ENCODE assay signal across 11 mouse cellular contexts in genomic region chr8:27481228-27481627, GRCm38 (mm10). TPM values are rescaled to one million over a fixed set of nuclear protein-coding genes. Genes with fewer than 3 reads are reported as not detected.
DNase-seq lines count a peak whose midpoint lies in the region; ATAC-seq and TF ChIP-seq lines count a peak whose summit lies in the region.
"Had no signal": no experiment of that assay in that cellular context is flagged by ENCODE, and none has a peak within 500 bp of the region (broad histone marks: within the 10 kb centered on the region; RNA-seq: fewer than 3 reads in every experiment).

No protein-coding gene starts in this region.

- WGBS in heart, postnatal 0 days: 33% methylated on average over 2 of the region's 2 CpGs
- WGBS in liver, adult 2 months: 15% methylated on average over 2 of the region's 2 CpGs

- peak; percentile 50 for TF ChIP-seq CTCF in heart, postnatal 0 days (IDR thresholded peaks at IDR 0.05; ENCODE audit: low read depth)
- peak; percentile 18; the same call in 1 of the 2 replicates for TF ChIP-seq CTCF in liver, adult 2 months (IDR thresholded peaks at IDR 0.05; ENCODE audit: low read depth, low read length)

- no peaks in the 10 kb centered on the region for H3K79me2 ChIP-seq in liver, adult 2 months (ENCODE audit: control insufficient read depth, insufficient read depth, low read length)

- no peaks in the 10 kb centered on the region for H3K27me3 ChIP-seq in heart, postnatal 0 days (ENCODE audit: control insufficient read depth, insufficient read depth, low read length)
- no peaks in the 10 kb centered on the region for H3K27me3 ChIP-seq in liver, adult 2 months (ENCODE audit: control insufficient read depth, insufficient read depth, low read length)
- H3K27me3 ChIP-seq: liver, embryonic 13.5 days; midbrain, embryonic 15.5 days had no signal

- H3K4me3 ChIP-seq in heart, postnatal 0 days (ENCODE audit: low read depth, low read length): no peak overlapping the region
- H3K4me3 ChIP-seq in liver, adult 2 months (ENCODE audit: insufficient read depth, low read depth, low read length): no peak overlapping the region
- H3K4me3 ChIP-seq: liver, embryonic 13.5 days; midbrain, embryonic 15.5 days had no signal

- H3K4me2 ChIP-seq in heart, postnatal 0 days (ENCODE audit: low read depth, low read length): no peak overlapping the region
- H3K4me2 ChIP-seq: liver, embryonic 13.5 days; midbrain, embryonic 15.5 days had no signal

- H3K27ac ChIP-seq in heart, postnatal 0 days (ENCODE audit: low read depth): no peak overlapping the region
- no peak overlapping the region for H3K27ac ChIP-seq in liver, adult 2 months (replicated peaks; ENCODE audit: insufficient read depth, low read depth, low read length)
- H3K27ac ChIP-seq: liver, embryonic 13.5 days; midbrain, embryonic 15.5 days had no signal

- H3K9ac ChIP-seq in heart, postnatal 0 days (replicated peaks; ENCODE audit: low read depth, low read length): no peak overlapping the region
- H3K9ac ChIP-seq in liver, adult 2 months (ENCODE audit: low read depth, low read length): no peak overlapping the region
- H3K9ac ChIP-seq: liver, embryonic 13.5 days; midbrain, embryonic 15.5 days had no signal

- peak; percentile 12 for DNase-seq in heart, postnatal 0 days (ENCODE audit: low spot score)
- DNase-seq in heart, postnatal 36 days: no peak
- DNase-seq in liver, adult 2 months (ENCODE audit: extremely low read depth, low read depth, low spot score): peak; percentile 4
- DNase-seq in liver: no peak
- peak; percentile 1 for DNase-seq in Muller cell, postnatal 12 days (ENCODE audit: inconsistent ontology term)
- DNase-seq in gastrocnemius, postnatal 4 days (ENCODE audit: low spot score in 2 of 2): no peak
- no peak for DNase-seq in thymus, postnatal 14 days
- DNase-seq: liver, embryonic 13.5 days; thymus, postnatal 4 days had no signal

- H3K36me3 ChIP-seq in heart, postnatal 0 days (replicated peaks; ENCODE audit: control insufficient read depth, insufficient read depth, low read length): no peaks in the 10 kb centered on the region
- no peaks in the 10 kb centered on the region for H3K36me3 ChIP-seq in liver, adult 2 months (ENCODE audit: control insufficient read depth, insufficient read depth, low read length)
- H3K36me3 ChIP-seq: liver, embryonic 13.5 days; midbrain, embryonic 15.5 days had no signal

- ATAC-seq in heart, postnatal 0 days (ENCODE audit: insufficient read depth, low read depth): no peak
- ATAC-seq in hematopoietic stem cell, adult 5-6 weeks (replicated peaks in 1 of 2; ENCODE audit: insufficient read depth in 1 of 2, low FRiP score in 2 of 2, low TSS enrichment in 1 of 2, low read depth in 1 of 2, poor library complexity in 2 of 2, severe bottlenecking in 2 of 2): peak; percentile 53 to 67; a peak in 2 of 4 replicates
- ATAC-seq: midbrain, embryonic 15.5 days had no signal

- no peak for TF ChIP-seq EP300 in heart, postnatal 0 days (IDR thresholded peaks at IDR 0.05; ENCODE audit: low read depth)

- TF ChIP-seq POLR2A in liver, adult 2 months (IDR thresholded peaks at IDR 0.05; ENCODE audit: extremely low read depth, insufficient read depth, low read length): no peak

- H3K9me3 ChIP-seq in heart, postnatal 0 days (replicated peaks; ENCODE audit: control insufficient read depth, low read length): no peaks in the 10 kb centered on the region
- H3K9me3 ChIP-seq: liver, embryonic 13.5 days; midbrain, embryonic 15.5 days had no signal

- intact Hi-C loops in heart, postnatal 36 days (cut with DNase I): no loop called here

- no peaks in the 10 kb centered on the region for H3K4me1 ChIP-seq in heart, postnatal 0 days (ENCODE audit: control insufficient read depth, insufficient read depth)
- H3K4me1 ChIP-seq in liver, adult 2 months (ENCODE audit: control insufficient read depth, insufficient read depth, low read length): no peaks in the 10 kb centered on the region
- H3K4me1 ChIP-seq: liver, embryonic 13.5 days; midbrain, embryonic 15.5 days had no signal

RNA-seq across cellular contexts. Expression of gene Poteg, which starts 33.8 kb away (rescaled TPM):
- not detected in 2 replicates for total RNA-seq in heart, postnatal 0 days (2014; rRNA removed; ENCODE audit: low replicate concordance)
- polyA plus RNA-seq in heart, postnatal 0 days (2015; fragmentation: Nextera tagmentation; extraction: Ambion mirVana): not detected in 2 replicates
- not detected for total RNA-seq in heart, postnatal 36 days (2021)
- not detected in 2 replicates for total RNA-seq in liver, adult 2 months (2014; rRNA removed)
- not detected in 2 replicates for polyA plus RNA-seq in liver, adult 2 months (2012; rRNA removed)
- total RNA-seq in hematopoietic stem cell, adult 5-6 weeks (2017): not detected in 2 replicates
- not detected for total RNA-seq in gastrocnemius, postnatal 4 days (2021)
- polyA plus RNA-seq: liver, embryonic 13.5 days; midbrain, embryonic 15.5 days had no signal

RNA-seq across cellular contexts. Expression of gene Gm45861, which starts 34.3 kb away (rescaled TPM):
- not detected in 2 replicates for total RNA-seq in heart, postnatal 0 days (2014; rRNA removed; ENCODE audit: low replicate concordance)
- polyA plus RNA-seq in heart, postnatal 0 days (2015; fragmentation: Nextera tagmentation; extraction: Ambion mirVana): not detected in 2 replicates
- not detected for total RNA-seq in heart, postnatal 36 days (2021)
- not detected in 2 replicates for total RNA-seq in liver, adult 2 months (2014; rRNA removed)
- not detected in 2 replicates for polyA plus RNA-seq in liver, adult 2 months (2012; rRNA removed)
- not detected in 2 replicates for total RNA-seq in hematopoietic stem cell, adult 5-6 weeks (2017)
- total RNA-seq in gastrocnemius, postnatal 4 days (2021): not detected
- polyA plus RNA-seq: liver, embryonic 13.5 days; midbrain, embryonic 15.5 days had no signal

Comparison
In these comparisons a context has a peak if more than half of its experiments do, and no peak if none do; other contexts are left out.
1. DNase-seq: peak in heart, postnatal 0 days (single experiment), liver, adult 2 months (single experiment) and Muller cell, postnatal 12 days (single experiment); none in heart, postnatal 36 days (0 of 2), liver (single experiment), gastrocnemius, postnatal 4 days (0 of 2) and thymus, postnatal 14 days (single experiment).